Comparison of ENCODE assay signal across 14 mouse cellular contexts in the genomic region with DNA sequence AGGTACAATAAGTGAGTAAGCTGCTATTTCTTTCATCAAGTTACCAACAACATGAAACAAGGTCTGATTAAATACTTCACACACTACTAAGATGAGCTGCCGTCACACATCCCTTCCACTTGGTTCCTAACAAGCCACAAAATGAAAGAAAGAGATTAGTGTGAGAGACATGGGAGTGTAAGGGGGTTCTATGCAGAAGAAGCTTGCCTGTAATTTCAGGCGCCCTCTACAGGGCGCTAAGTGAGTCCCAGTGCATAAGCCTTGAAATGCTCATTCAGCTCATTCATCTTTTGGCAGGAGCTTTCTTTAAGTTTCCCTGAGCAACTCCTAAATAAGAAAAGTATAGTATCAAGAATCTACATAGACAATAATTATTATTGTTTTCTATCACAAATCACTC. TPM values are rescaled to one million over a fixed set of nuclear protein-coding genes. Genes with fewer than 3 reads are reported as not detected.
DNase-seq lines count a peak whose midpoint lies in the region; ATAC-seq lines count a peak whose summit lies in the region.
"Had no signal": no experiment of that assay in that cellular context is flagged by ENCODE, and none has a peak within 500 bp of the region (broad histone marks: within the 10 kb centered on the region; RNA-seq: fewer than 3 reads in every experiment).

No protein-coding gene starts in this region.

- peak; percentile 69; the same call in 1 of the 2 replicates for ATAC-seq in forebrain, embryonic 14.5 days
- ATAC-seq in forebrain, embryonic 12.5 days (ENCODE audit: low FRiP score) = no peak
- 0 out of 2 replicates have a peak, but pooled peaks have one; percentile 49 for ATAC-seq in midbrain, embryonic 12.5 days (ENCODE audit: low FRiP score, low read depth)
- ATAC-seq: inflammation-experienced regulatory T-cells, adult 6 months had no signal

- no peak overlapping the region for H3K9ac ChIP-seq in forebrain, embryonic 14.5 days (ENCODE audit: low read length)
- H3K9ac ChIP-seq in forebrain, embryonic 12.5 days = no peak overlapping the region
- H3K9ac ChIP-seq in midbrain, embryonic 12.5 days (replicated peaks) = no peak overlapping the region
- H3K9ac ChIP-seq: heart, embryonic 12.5 days had no signal

- no peak overlapping the region for H3K27ac ChIP-seq in forebrain, embryonic 14.5 days (ENCODE audit: low read depth, low read length)
- H3K27ac ChIP-seq in forebrain, embryonic 12.5 days = no peak overlapping the region
- H3K27ac ChIP-seq in midbrain, embryonic 12.5 days (replicated peaks) = no peak overlapping the region
- H3K27ac ChIP-seq in midbrain, embryonic 10.5 days (replicated peaks) = no peak overlapping the region
- H3K27ac ChIP-seq: macrophage had no signal

- no peaks in the 10 kb centered on the region for H3K4me1 ChIP-seq in forebrain, embryonic 14.5 days (ENCODE audit: control insufficient read depth, insufficient read depth, low read length)
- no peaks in the 10 kb centered on the region for H3K4me1 ChIP-seq in forebrain, embryonic 12.5 days
- no peaks in the 10 kb centered on the region for H3K4me1 ChIP-seq in midbrain, embryonic 12.5 days
- no peaks in the 10 kb centered on the region for H3K4me1 ChIP-seq in midbrain, embryonic 10.5 days
- H3K4me1 ChIP-seq: heart, embryonic 12.5 days had no signal

- no peak overlapping the region for H3K4me2 ChIP-seq in forebrain, embryonic 14.5 days (ENCODE audit: low read length)
- no peak overlapping the region for H3K4me2 ChIP-seq in forebrain, embryonic 12.5 days
- H3K4me2 ChIP-seq in midbrain, embryonic 12.5 days (replicated peaks) = no peak overlapping the region
- H3K4me2 ChIP-seq: heart, embryonic 12.5 days had no signal

- no peaks in the 10 kb centered on the region for H3K9me3 ChIP-seq in forebrain, embryonic 14.5 days (replicated peaks; ENCODE audit: control insufficient read depth, low read length)
- no peaks in the 10 kb centered on the region for H3K9me3 ChIP-seq in forebrain, embryonic 12.5 days
- no peaks in the 10 kb centered on the region for H3K9me3 ChIP-seq in midbrain, embryonic 12.5 days
- no peaks in the 10 kb centered on the region for H3K9me3 ChIP-seq in midbrain, embryonic 10.5 days (replicated peaks)
- H3K9me3 ChIP-seq: heart, embryonic 12.5 days had no signal

- H3K4me3 ChIP-seq in forebrain, embryonic 14.5 days (ENCODE audit: low read depth, low read length) = no peak overlapping the region
- no peak overlapping the region for H3K4me3 ChIP-seq in forebrain, embryonic 12.5 days (replicated peaks)
- no peak overlapping the region for H3K4me3 ChIP-seq in midbrain, embryonic 12.5 days
- no peak overlapping the region for H3K4me3 ChIP-seq in midbrain, embryonic 10.5 days
- H3K4me3 ChIP-seq: heart, embryonic 12.5 days had no signal

- H3K36me3 ChIP-seq in forebrain, embryonic 14.5 days (ENCODE audit: control insufficient read depth, insufficient read depth, low read length) = no peaks in the 10 kb centered on the region
- no peaks in the 10 kb centered on the region for H3K36me3 ChIP-seq in forebrain, embryonic 12.5 days (replicated peaks)
- no peaks in the 10 kb centered on the region for H3K36me3 ChIP-seq in midbrain, embryonic 12.5 days
- no peaks in the 10 kb centered on the region for H3K36me3 ChIP-seq in midbrain, embryonic 10.5 days
- H3K36me3 ChIP-seq: heart, embryonic 12.5 days had no signal

- H3K27me3 ChIP-seq in forebrain, embryonic 14.5 days (replicated peaks; ENCODE audit: control insufficient read depth, insufficient read depth, low read length) = no peaks in the 10 kb centered on the region
- no peaks in the 10 kb centered on the region for H3K27me3 ChIP-seq in forebrain, embryonic 12.5 days
- H3K27me3 ChIP-seq in midbrain, embryonic 12.5 days = no peaks in the 10 kb centered on the region
- no peaks in the 10 kb centered on the region for H3K27me3 ChIP-seq in midbrain, embryonic 10.5 days (ENCODE audit: low read depth, poor library complexity, severe bottlenecking)
- H3K27me3 ChIP-seq: heart, embryonic 12.5 days had no signal

- peak; percentile 63 for DNase-seq in forebrain, embryonic 14.5 days (ENCODE audit: low spot score)
- no peak for DNase-seq in midbrain, embryonic 10.5 days (ENCODE audit: low spot score)
- DNase-seq in ZHBTc4 (ENCODE audit: low read depth, low spot score) = peak; percentile 48
- peak; percentile 71 for DNase-seq in retina, embryonic 14.5 days (ENCODE audit: low spot score)
- no peak for DNase-seq in kidney, adult 8-10 months
- DNase-seq in c-Kit-positive CD71-positive TER-119-positive erythroid progenitor cells, embryonic 14.5 days (ENCODE audit: low spot score) = no peak
- DNase-seq: adrenal gland, adult 8-10 months; liver had no signal

- 12% methylated on average over 3 of the region's 3 CpGs for WGBS in forebrain, embryonic 14.5 days
- 10% methylated on average over 3 of the region's 3 CpGs for WGBS in forebrain, embryonic 12.5 days
- 12% methylated on average over 3 of the region's 3 CpGs for WGBS in midbrain, embryonic 12.5 days
- 22% methylated on average over 3 of the region's 3 CpGs for WGBS in midbrain, embryonic 10.5 days

RNA-seq across cellular contexts. Expression of a gene that starts 46.5 kb away (rescaled TPM):
- 9.6 and 12.9 TPM in 2 replicates for polyA plus RNA-seq in forebrain, embryonic 14.5 days (2014; fragmentation: Nextera tagmentation; extraction: Ambion mirVana)
- 0.91 and 3.4 TPM in 2 replicates for polyA plus RNA-seq in forebrain, embryonic 12.5 days (2016; fragmentation: Nextera tagmentation; extraction: Ambion mirVana)
- 41.4 and 41.9 TPM in 2 replicates for polyA plus RNA-seq in midbrain, embryonic 12.5 days (2016; fragmentation: Nextera tagmentation; extraction: Ambion mirVana)
- polyA plus RNA-seq in midbrain, embryonic 10.5 days (2016; fragmentation: Nextera tagmentation; extraction: Ambion mirVana) = 4.7 and 10.9 TPM in 2 replicates
- polyA plus RNA-seq: heart, embryonic 12.5 days; inflammation-experienced regulatory T-cells, adult 6 months; macrophage; stomach, embryonic 14.5 days had no signal

Comparison
In these comparisons a context has a peak if more than half of its experiments do, and no peak if none do; other contexts are left out.
1. DNase-seq: peak in forebrain, embryonic 14.5 days (single experiment), ZHBTc4 (single experiment) and retina, embryonic 14.5 days (single experiment); none in midbrain, embryonic 10.5 days (single experiment), kidney, adult 8-10 months (0 of 2) and c-Kit-positive CD71-positive TER-119-positive erythroid progenitor cells, embryonic 14.5 days (single experiment).